Mouse (Mus musculus) thymus, postnatal 36 days (tissue): ENCODE results near the gene Gm13040.
"Not testable (repeated sequence)": the region's sequence is repeated elsewhere in the genome, so short reads cannot be mapped to it uniquely, and the experiment has no call there.

ENCODE experiments used
- DNase-seq, 2 experiments: peaks; one replicate each; pipeline ENCODE4 v3.0.0; 2022; ENCODE audit warnings: mixed read lengths in 2 of 2

The Gm13040 gene

GRCm38 (mm10) chr4:143535654-143536053, at the start of gene Gm13040:
Gene Gm13040, plus strand, starts transcription at chr4:143535954.
- not testable (repeated sequence) for DNase-seq

- no peak for DNase-seq
Observed at GRCm38 (mm10) chr4:143511043-143511442, 24.7 kb upstream of the Gm13040 start, which contains the start of gene Gm13043. Gene Gm13043, plus strand, starts transcription at chr4:143511343.

- not testable (repeated sequence) for DNase-seq
Observed at GRCm38 (mm10) chr4:143551400-143551799, 15.6 kb downstream of the Gm13040 start, which contains the start of the genes BC080695 and Gm13057. Gene BC080695, plus strand, starts transcription at chr4:143551700. Gene Gm13057, plus strand, starts transcription at chr4:143551709.
